Mouse (Mus musculus): ENCODE results near the gene Ttll9. TPM values are rescaled to one million over a fixed set of nuclear protein-coding genes. Genes with fewer than 3 reads are reported as not detected.

The Ttll9 gene
- polyA plus RNA-seq, 1 experiment from 2014 or later, result 1.8 TPM

DNA sequence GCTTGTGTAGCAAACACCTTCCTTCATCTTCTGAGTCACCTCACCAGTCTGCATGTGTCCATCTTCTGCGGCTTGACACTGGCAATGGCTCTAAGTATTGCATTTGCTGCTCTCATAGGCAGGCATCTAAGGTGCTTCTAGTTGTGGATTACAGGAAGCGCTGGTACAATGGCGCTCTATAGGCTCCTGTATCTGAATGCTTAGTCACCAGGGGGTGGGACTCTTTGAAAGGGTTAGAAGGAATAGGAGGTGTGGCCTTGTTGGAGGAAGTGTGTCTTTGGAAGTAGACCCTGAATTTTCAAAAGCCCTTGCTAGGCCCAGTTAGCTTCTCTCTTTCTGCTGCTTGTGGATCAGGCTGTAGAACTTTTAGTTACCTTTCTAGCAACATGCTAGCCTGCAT lies 58.9 kb downstream of the Ttll9 start:
- Histone ChIP-seq H3K36me3 (ENCODE audit: poor library complexity, severe bottlenecking) (no peaks in the 10 kb centered on the region), H3K27me3 (peaks cover 8% of the 10 kb centered on the region), H3K4me2 (no peak overlapping the region), H3K9me3 (replicated peaks) (no peaks in the 10 kb centered on the region), H3K4me3 (no peak overlapping the region), H3K27ac (no peak overlapping the region), H3K4me1 (peaks cover under 1% of the 10 kb centered on the region; the same call in 1 of the 2 replicates), H3K9ac (no peak overlapping the region)
- WGBS, result 55% methylated on average over 3 of the region's 3 CpGs
- ATAC-seq, result no peak

- Histone ChIP-seq H3K27me3 (peaks cover 12% of the 10 kb centered on the region; the same call in 1 of the 2 replicates), H3K9ac (no peak overlapping the region), H3K36me3 (ENCODE audit: poor library complexity, severe bottlenecking) (no peaks in the 10 kb centered on the region), H3K9me3 (replicated peaks) (no peaks in the 10 kb centered on the region), H3K4me3 (no peak overlapping the region), H3K4me2 (no peak overlapping the region), H3K27ac (no peak overlapping the region), H3K4me1 (no peaks in the 10 kb centered on the region)
- ATAC-seq, result no peak
- 68% methylated on average over 4 of the region's 4 CpGs for WGBS
These were observed 60.6 kb downstream of the Ttll9 start for GRCm38 (mm10) chr2:153022855-153023254.

- H3K4me3 ChIP-seq, result no peak overlapping the region
- no peak for ATAC-seq
- peaks cover 3% of the 10 kb centered on the region for H3K4me1 ChIP-seq
- H3K4me2 ChIP-seq, result no peak overlapping the region
- no peaks in the 10 kb centered on the region for H3K36me3 ChIP-seq (ENCODE audit: poor library complexity, severe bottlenecking)
- H3K9me3 ChIP-seq (replicated peaks), result no peaks in the 10 kb centered on the region
- peaks cover 33% of the 10 kb centered on the region for H3K27me3 ChIP-seq
- H3K27ac ChIP-seq, result no peak overlapping the region
- no peak overlapping the region for H3K9ac ChIP-seq
- WGBS, result 83% methylated on average over 7 of the region's 7 CpGs
These were observed 63.8 kb downstream of the Ttll9 start for GRCm38 (mm10) chr2:153026052-153026451.

- no peaks in the 10 kb centered on the region for H3K36me3 ChIP-seq (ENCODE audit: poor library complexity, severe bottlenecking)
- H3K27ac ChIP-seq, result no peak overlapping the region
- no peak overlapping the region for H3K4me2 ChIP-seq
- H3K9me3 ChIP-seq (replicated peaks), result no peaks in the 10 kb centered on the region
- no peak for ATAC-seq
- WGBS, result 72% methylated on average over 4 of the region's 4 CpGs
- H3K27me3 ChIP-seq, result peaks cover 47% of the 10 kb centered on the region
- H3K4me1 ChIP-seq, result peaks cover 14% of the 10 kb centered on the region
- no peak overlapping the region for H3K9ac ChIP-seq
- no peak overlapping the region for H3K4me3 ChIP-seq
These were observed 65.2 kb downstream of the Ttll9 start for GRCm38 (mm10) chr2:153027501-153027900.

DNA sequence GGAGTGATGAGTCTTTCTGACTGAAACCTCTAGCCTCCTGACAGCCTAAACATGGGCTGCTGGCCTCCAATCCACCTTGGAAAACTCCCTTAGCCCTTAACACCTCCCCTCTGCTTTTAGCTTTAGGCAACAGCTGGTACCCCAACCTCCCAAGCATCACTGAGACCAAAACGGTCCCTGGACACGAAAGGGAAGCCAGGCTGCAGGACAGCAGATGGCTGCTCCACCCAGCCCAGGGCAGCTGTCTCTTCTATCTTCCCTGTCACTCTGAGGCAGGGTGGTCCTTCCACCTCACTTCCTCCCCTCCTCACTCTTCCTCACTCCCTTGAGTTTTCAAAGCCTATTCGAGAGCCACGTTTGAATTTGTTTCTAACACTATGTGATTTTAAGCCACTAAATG lies 68.1 kb downstream of the Ttll9 start:
- no peak for ATAC-seq

DNA sequence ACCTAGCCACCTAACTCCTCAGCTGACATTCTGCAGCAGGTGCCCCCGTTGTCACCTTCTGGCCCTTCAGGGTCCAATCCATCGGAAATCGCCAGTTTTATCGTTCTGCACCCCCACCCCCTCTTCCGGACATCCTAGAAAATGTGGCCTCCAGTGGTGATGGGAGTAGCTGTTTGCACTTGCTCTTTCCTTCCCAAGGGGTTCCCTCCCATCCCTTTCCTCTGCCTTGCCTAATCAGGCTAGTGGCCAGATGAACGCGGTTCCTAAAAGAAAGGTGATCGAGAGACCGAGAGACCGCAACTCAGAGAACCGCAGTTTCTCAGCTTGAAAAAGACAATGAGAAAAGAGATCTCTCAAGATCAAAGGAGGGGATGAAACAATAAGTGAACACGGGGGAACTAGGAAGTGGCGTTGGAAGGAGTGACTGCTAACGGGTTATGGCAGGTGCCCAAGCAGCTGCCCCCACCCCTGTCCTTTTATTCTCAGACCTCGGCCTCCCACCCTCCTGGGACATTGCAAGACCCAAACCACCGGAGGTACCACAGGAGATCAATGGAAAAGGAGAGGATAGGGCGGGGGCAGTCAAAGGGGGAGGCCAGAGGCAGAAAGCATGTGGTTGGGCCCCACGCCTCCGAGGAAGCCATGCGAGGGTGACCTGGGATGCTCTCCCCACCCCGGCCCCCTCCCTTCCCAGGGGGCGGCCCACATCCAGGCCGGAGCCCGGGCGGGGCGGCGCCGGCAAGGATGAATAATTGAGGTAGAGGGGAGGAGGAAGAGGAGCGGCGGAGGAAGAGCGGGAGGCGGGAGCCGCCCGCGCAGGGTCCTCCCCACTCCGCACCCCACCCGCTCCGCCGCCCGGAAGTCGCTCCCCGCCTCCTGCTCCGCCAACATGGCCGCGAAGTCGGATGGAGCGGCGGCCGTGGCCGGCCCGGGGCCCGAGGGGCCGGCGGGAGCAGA lies 69.1 kb downstream of the Ttll9 start, which contains the start of gene Xkr7:
TSS of gene Xkr7 (plus strand) at position 727 of the 957 bp plus-strand sequence.
- under 1% methylated on average over 23 of the region's 54 CpGs for WGBS
- ATAC-seq, result peak; percentile 78
- H3K4me3 ChIP-seq, result peak within 1 kb of the TSS; percentile 63
- H3K4me1 ChIP-seq, result peaks cover 36% of the 10 kb centered on the region
- peak within 1 kb of the TSS; percentile 68 for H3K27ac ChIP-seq
- H3K9me3 ChIP-seq (replicated peaks), result no peaks in the 10 kb centered on the region
- peaks cover 59% of the 10 kb centered on the region for H3K27me3 ChIP-seq
- H3K9ac ChIP-seq, result peak within 1 kb of the TSS; percentile 75
- H3K4me2 ChIP-seq, result peak within 1 kb of the TSS; percentile 73
- no peaks in the 10 kb centered on the region for H3K36me3 ChIP-seq (ENCODE audit: poor library complexity, severe bottlenecking)

More for the DNA sequence above, 68.1 kb downstream of the Ttll9 start:
- Histone ChIP-seq H3K36me3 (ENCODE audit: poor library complexity, severe bottlenecking) (no peaks in the 10 kb centered on the region), H3K27me3 (peaks cover 59% of the 10 kb centered on the region), H3K4me1 (peaks cover 36% of the 10 kb centered on the region), H3K4me3 (no peak overlapping the region), H3K9ac (no peak overlapping the region), H3K9me3 (replicated peaks) (no peaks in the 10 kb centered on the region), H3K27ac (no peak overlapping the region), H3K4me2 (no peak overlapping the region)
- whole genome bisulfite sequencing, result 28% methylated on average over 4 of the region's 4 CpGs

- H3K9ac ChIP-seq, result peak overlapping the region; percentile 75
- ATAC-seq, result peak; percentile 75
- 2% methylated on average over 31 of the region's 58 CpGs for WGBS
- H3K27me3 ChIP-seq, result peaks cover 54% of the 10 kb centered on the region
- no peaks in the 10 kb centered on the region for H3K9me3 ChIP-seq (replicated peaks)
- peak overlapping the region; percentile 63 for H3K4me3 ChIP-seq
- peak overlapping the region; percentile 73 for H3K4me2 ChIP-seq
- peaks cover 40% of the 10 kb centered on the region for H3K4me1 ChIP-seq
- H3K36me3 ChIP-seq (ENCODE audit: poor library complexity, severe bottlenecking), result no peaks in the 10 kb centered on the region
- peak overlapping the region; percentile 68 for H3K27ac ChIP-seq
These were observed 70.0 kb downstream of the Ttll9 start for GRCm38 (mm10) chr2:153032083-153032842.

DNA sequence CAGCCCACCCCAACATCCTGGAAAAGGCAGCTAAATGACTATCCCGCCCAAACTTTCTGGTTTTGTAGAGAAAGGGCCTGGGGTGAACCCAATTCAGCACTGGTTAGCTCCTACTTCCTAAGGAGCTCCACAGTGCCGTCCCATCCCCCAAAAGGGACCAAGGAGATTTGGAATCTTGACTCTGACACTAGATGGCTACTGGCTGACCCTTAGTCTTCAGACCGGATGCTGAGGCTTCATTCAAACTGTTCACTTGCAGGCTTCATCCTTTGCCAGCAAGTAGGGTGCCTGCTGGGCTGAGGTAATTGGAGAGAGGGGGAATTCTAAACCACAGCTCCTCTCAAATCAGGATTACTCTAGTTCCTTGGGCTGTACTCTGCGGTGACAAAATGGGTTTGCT lies 70.7 kb downstream of the Ttll9 start:
- H3K36me3 ChIP-seq (ENCODE audit: poor library complexity, severe bottlenecking), result no peaks in the 10 kb centered on the region
- peak overlapping the region; percentile 63 for H3K4me3 ChIP-seq
- no peak overlapping the region for H3K27ac ChIP-seq
- 9% methylated on average over 4 of the region's 4 CpGs for WGBS
- H3K4me1 ChIP-seq, result peaks cover 43% of the 10 kb centered on the region
- peaks cover 50% of the 10 kb centered on the region for H3K27me3 ChIP-seq
- H3K9me3 ChIP-seq (replicated peaks), result no peaks in the 10 kb centered on the region
- H3K4me2 ChIP-seq, result peak overlapping the region; percentile 73
- no peak for ATAC-seq
- H3K9ac ChIP-seq, result peak overlapping the region; percentile 75

GRCm38 (mm10) chr2:153033545-153034230 lies 71.4 kb downstream of the Ttll9 start:
- H3K27me3 ChIP-seq, result peaks cover 47% of the 10 kb centered on the region
- no peak for ATAC-seq
- peak overlapping the region; percentile 63 for H3K4me3 ChIP-seq
- H3K9ac ChIP-seq, result peak overlapping the region; percentile 75
- no peak overlapping the region for H3K27ac ChIP-seq
- H3K4me2 ChIP-seq, result peak overlapping the region; percentile 73
- H3K9me3 ChIP-seq (replicated peaks), result no peaks in the 10 kb centered on the region
- no peaks in the 10 kb centered on the region for H3K36me3 ChIP-seq (ENCODE audit: poor library complexity, severe bottlenecking)
- WGBS, result 66% methylated on average over 5 of the region's 5 CpGs
- H3K4me1 ChIP-seq, result peaks cover 49% of the 10 kb centered on the region

- Histone ChIP-seq H3K9me3 (replicated peaks) (no peaks in the 10 kb centered on the region), H3K9ac (no peak overlapping the region), H3K36me3 (ENCODE audit: poor library complexity, severe bottlenecking) (no peaks in the 10 kb centered on the region), H3K27ac (no peak overlapping the region), H3K4me2 (no peak overlapping the region), H3K4me3 (no peak overlapping the region), H3K27me3 (peaks cover 19% of the 10 kb centered on the region), H3K4me1 (peaks cover 39% of the 10 kb centered on the region)
- no peak for ATAC-seq
- 5% methylated on average over 2 of the region's 2 CpGs for WGBS
These were observed 74.4 kb downstream of the Ttll9 start for GRCm38 (mm10) chr2:153036690-153037089.

GRCm38 (mm10) chr2:153043886-153044285 lies 81.6 kb downstream of the Ttll9 start:
- H3K27ac ChIP-seq, result no peak overlapping the region
- no peaks in the 10 kb centered on the region for H3K27me3 ChIP-seq
- no peak overlapping the region for H3K4me2 ChIP-seq
- H3K9me3 ChIP-seq (replicated peaks), result no peaks in the 10 kb centered on the region
- H3K4me3 ChIP-seq, result no peak overlapping the region
- 60% methylated on average over 3 of the region's 3 CpGs for WGBS
- H3K36me3 ChIP-seq (ENCODE audit: poor library complexity, severe bottlenecking), result no peaks in the 10 kb centered on the region
- peaks cover 38% of the 10 kb centered on the region for H3K4me1 ChIP-seq
- ATAC-seq, result no peak
- H3K9ac ChIP-seq, result no peak overlapping the region

Measured in forebrain, embryonic 13.5 days (tissue).